Mouse (Mus musculus) neural tube, embryonic 14.5 days (tissue): ENCODE results near the gene Ckm. TPM values are rescaled to one million over a fixed set of nuclear protein-coding genes. Genes with fewer than 3 reads are reported as not detected.

Source experiments
- ATAC-seq: fragments of 200-750 bp; cut with Nextera tagmentation; 2 replicates; pipeline ENCODE4 v1.8.0; 2017; ENCODE audit warnings: low read depth, mild to moderate bottlenecking, moderate TSS enrichment, moderate library complexity
- H3K27ac ChIP-seq: fragments of 300-500 bp; sonication (generic); 2 replicates; pipeline ENCODE4 v1.5.1; 2014; ENCODE audit warnings: low read depth, mild to moderate bottlenecking, control low read depth, low read length, moderate library complexity, mixed read lengths
- H3K27me3 ChIP-seq: fragments of 300-500 bp; sonication (generic); 2 replicates; pipeline ENCODE4 v1.6.1; 2014; ENCODE audit warnings: low read length; ENCODE audit not compliant: control insufficient read depth, insufficient read depth
- H3K36me3 ChIP-seq: fragments of 300-500 bp; sonication (generic); 2 replicates; pipeline ENCODE4 v1.6.1; 2014; ENCODE audit warnings: low read length, mixed read lengths; ENCODE audit not compliant: control insufficient read depth, insufficient read depth
- H3K4me1 ChIP-seq: fragments of 300-500 bp; sonication (generic); 2 replicates; pipeline ENCODE4 v1.6.1; 2014; ENCODE audit warnings: low read length; ENCODE audit not compliant: control insufficient read depth, insufficient read depth
- H3K4me2 ChIP-seq: fragments of 300-500 bp; sonication (generic); 2 replicates; pipeline ENCODE4 v1.6.1; 2014; ENCODE audit warnings: mild to moderate bottlenecking, low read depth, low read length, control low read depth
- H3K4me3 ChIP-seq: fragments of 300-500 bp; sonication (generic); 2 replicates; pipeline ENCODE4 v1.5.1; 2014; ENCODE audit warnings: low read depth, low read length, control low read depth, mixed read lengths
- H3K9ac ChIP-seq: fragments of 300-500 bp; sonication (generic); replicated peaks from 2 replicates; pipeline ENCODE4 v1.6.1; 2014; ENCODE audit warnings: low read depth, mild to moderate bottlenecking, control low read depth, low read length, mixed read lengths
- H3K9me3 ChIP-seq: fragments of 300-500 bp; sonication (generic); 2 replicates; pipeline ENCODE4 v1.6.1; 2016; ENCODE audit warnings: low read length; ENCODE audit not compliant: control insufficient read depth
- WGBS: fragments of 180-500 bp; shearing (Covaris S2); extraction: QIAGEN DNeasy Blood & Tissue Kit; methylation state at CpG from one replicate; pipeline ENCODE4 v1.1.7; 2014; 5-methylcytosine and 5-hydroxymethylcytosine counted together
- polyA plus RNA-seq: library from polyadenylated mRNA; unstranded; fragments of >200 nt; fragmentation: Nextera tagmentation; extraction: Ambion mirVana; gene quantifications from 2 replicates; pipeline ENCODE4 v1.2.1, GENCODE M21; 2014

The Ckm gene
- polyA plus RNA-seq, 1 experiment from 2014 or later = 2.0 TPM

DNA sequence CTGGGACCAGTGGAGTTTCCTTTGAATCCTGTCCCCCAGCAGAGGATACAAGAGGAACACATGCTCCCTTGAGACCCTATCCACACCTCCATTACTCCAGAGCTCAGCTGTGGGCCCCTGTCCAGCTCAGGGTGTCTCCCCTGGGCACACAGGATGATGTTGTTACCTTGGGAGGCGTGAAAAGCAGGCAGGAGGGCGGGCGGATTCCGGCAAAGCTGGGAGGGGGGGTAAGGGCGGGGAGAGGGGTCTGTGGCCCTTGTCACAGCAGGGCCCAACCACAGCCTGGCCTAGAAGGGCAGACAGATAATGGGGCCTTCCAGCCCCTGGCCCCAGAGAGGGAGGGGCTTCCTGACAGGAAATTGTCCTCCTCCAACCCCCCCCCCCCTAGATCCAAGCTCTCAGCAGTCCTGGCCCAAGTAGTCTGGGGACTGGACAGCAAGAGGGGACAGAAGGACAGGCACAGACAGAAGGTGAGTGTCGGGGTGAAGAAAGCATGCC is 58.4 kb downstream of the Ckm start, which contains the start of gene Exoc3l2:
Gene Exoc3l2, plus strand, starts transcription at position 448 of the 498 bp plus-strand sequence.
- WGBS = 15% methylated on average over 6 of the region's 6 CpGs
- Histone ChIP-seq H3K4me2 (no peak within 1 kb of the TSS), H3K4me3 (no peak within 1 kb of the TSS), H3K9me3 (no peaks in the 10 kb centered on the region), H3K36me3 (no peaks in the 10 kb centered on the region), H3K4me1 (peaks cover 4% of the 10 kb centered on the region; the same call in 1 of the 2 replicates), H3K27me3 (no peaks in the 10 kb centered on the region), H3K27ac (no peak within 1 kb of the TSS), H3K9ac (no peak within 1 kb of the TSS)
- ATAC-seq = no peak

DNA sequence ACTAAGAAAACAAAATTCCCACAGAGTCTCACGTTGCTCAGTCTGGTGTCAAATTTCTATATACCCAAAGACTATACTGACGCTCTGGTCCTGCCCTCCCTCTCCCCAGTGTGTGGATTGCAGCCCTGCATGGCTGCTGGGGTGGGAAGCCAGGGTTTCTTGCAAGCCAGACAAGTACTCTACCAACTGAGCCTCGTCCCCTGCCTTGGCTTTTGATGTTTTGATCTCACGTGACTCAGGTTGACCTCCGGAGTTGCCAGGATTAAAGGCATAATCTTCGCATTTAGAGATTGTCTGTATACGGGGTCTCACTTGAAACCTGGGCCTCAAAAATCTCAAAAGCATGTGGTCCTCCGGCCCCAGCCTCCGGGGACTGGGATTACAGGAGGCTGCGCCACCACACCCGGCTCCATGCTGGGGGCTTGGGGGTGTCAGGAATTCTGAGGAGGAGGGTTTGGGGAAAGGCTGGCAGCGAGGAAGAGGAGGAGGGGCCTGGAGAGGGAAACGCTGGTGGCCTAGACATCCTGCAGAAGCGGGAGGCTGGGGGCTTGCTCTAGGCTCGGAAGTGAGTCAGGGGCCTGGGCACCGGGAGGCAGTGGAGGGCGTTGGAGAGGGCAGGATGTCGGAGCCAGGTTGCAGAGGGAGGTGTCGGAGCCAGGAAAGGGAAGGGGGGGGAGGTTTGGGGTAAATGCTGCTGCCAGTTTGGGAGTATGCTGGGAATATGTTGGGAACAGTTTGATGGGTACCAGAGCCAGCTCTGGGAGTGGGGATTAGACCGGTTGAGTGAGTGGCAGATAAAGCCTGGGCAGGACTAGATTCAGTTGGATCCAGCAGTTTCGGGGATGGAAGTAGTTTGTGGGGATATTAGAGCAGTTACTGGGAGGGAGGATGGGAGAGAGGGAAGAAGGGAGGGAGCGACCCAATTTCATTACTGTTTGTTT is 60.1 kb downstream of the Ckm start:
- 11% methylated on average over 22 of the region's 22 CpGs for WGBS
- no peak for ATAC-seq
- Histone ChIP-seq H3K9ac (no peak overlapping the region), H3K4me2 (no peak overlapping the region), H3K27me3 (peaks cover 4% of the 10 kb centered on the region), H3K4me3 (no peak overlapping the region), H3K36me3 (no peaks in the 10 kb centered on the region), H3K27ac (no peak overlapping the region), H3K4me1 (peaks cover under 1% of the 10 kb centered on the region; the same call in 1 of the 2 replicates), H3K9me3 (no peaks in the 10 kb centered on the region)

- 62% methylated on average over 5 of the region's 5 CpGs for WGBS
- Histone ChIP-seq H3K4me2 (no peak overlapping the region), H3K36me3 (no peaks in the 10 kb centered on the region), H3K4me3 (no peak overlapping the region), H3K4me1 (no peaks in the 10 kb centered on the region), H3K27me3 (peaks cover 12% of the 10 kb centered on the region), H3K9ac (no peak overlapping the region), H3K27ac (no peak overlapping the region), H3K9me3 (no peaks in the 10 kb centered on the region)
- no peak for ATAC-seq
Measured at GRCm38 (mm10) chr7:19466602-19467145, 62.1 kb downstream of the Ckm start.

GRCm38 (mm10) chr7:19467638-19468037 is 63.1 kb downstream of the Ckm start:
- Histone ChIP-seq H3K27me3 (peaks cover 19% of the 10 kb centered on the region), H3K4me1 (no peaks in the 10 kb centered on the region), H3K9ac (no peak overlapping the region), H3K4me3 (no peak overlapping the region), H3K36me3 (no peaks in the 10 kb centered on the region), H3K4me2 (no peak overlapping the region), H3K9me3 (no peaks in the 10 kb centered on the region), H3K27ac (no peak overlapping the region)
- no peak for ATAC-seq
- 40% methylated on average over 6 of the region's 6 CpGs for WGBS

DNA sequence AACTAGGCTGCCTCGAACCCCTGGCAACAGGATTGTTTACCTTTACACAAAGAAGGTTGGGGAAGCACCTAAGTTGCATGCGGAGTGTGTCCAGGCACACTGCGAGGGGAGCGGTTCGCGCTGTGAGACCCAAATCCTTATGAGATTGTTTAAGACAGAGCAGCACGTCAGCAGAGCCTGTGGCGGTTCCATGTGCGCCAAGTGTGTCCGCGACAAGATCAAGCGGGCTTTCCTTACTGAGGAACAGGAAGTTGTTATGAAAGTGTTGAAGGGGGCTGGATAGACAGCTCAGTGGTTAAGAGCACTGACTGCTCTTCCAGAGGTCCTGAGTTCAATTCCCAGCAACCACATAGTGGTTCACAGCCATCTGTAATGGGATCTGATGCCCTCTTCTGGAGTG is 63.7 kb downstream of the Ckm start:
- no peaks in the 10 kb centered on the region for H3K36me3 ChIP-seq
- no peak overlapping the region for H3K4me3 ChIP-seq
- H3K4me2 ChIP-seq = no peak overlapping the region
- no peak for ATAC-seq
- H3K27me3 ChIP-seq = peaks cover 25% of the 10 kb centered on the region
- WGBS = 73% methylated on average over 12 of the region's 12 CpGs
- H3K27ac ChIP-seq = no peak overlapping the region
- no peaks in the 10 kb centered on the region for H3K4me1 ChIP-seq
- no peak overlapping the region for H3K9ac ChIP-seq
- no peaks in the 10 kb centered on the region for H3K9me3 ChIP-seq

DNA sequence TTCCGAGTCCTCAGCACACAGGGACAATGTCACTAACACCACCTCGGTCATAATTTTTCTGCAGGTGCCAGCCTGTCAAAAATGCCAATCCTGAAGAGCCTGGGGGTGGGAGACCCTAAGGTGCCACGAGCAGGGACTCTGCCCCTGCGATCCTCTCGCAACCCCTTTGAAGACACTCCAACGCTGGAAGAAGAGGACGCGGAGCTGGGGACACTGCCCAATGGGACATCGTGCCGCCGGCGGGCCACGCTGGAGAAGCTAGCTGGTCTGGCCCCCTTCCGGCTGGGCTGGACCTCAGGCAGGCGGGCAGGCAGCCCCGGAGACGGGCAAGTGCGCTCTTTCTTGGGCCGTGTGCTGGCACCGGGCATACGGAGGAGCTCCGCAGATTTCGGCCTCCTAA is 64.8 kb downstream of the Ckm start:
- Histone ChIP-seq H3K4me2 (no peak overlapping the region), H3K27ac (no peak overlapping the region), H3K27me3 (peaks cover 25% of the 10 kb centered on the region), H3K9me3 (no peaks in the 10 kb centered on the region), H3K4me3 (no peak overlapping the region), H3K9ac (no peak overlapping the region), H3K36me3 (no peaks in the 10 kb centered on the region), H3K4me1 (no peaks in the 10 kb centered on the region)
- 25% methylated on average over 23 of the region's 23 CpGs for WGBS
- no peak for ATAC-seq

DNA sequence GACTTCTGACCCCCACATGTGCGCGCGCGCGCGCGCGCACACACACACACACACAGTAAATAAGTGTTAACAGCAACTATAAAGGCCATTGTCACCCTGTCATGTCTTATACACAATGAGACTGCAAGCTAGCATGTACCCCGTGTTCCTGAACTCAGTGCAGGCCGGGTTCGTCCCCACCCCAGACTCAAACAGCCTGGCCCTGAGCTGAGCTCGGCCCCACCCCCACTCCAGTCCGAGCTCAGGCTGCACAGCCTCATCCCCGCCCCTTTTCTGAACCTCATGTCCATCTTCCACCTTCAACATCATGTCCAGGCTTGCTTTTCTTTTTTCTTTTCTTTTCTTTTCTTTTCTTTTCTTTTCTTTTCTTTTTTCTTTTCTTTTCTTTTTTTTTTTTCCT is 65.7 kb downstream of the Ckm start:
- Histone ChIP-seq H3K9ac (no peak overlapping the region), H3K9me3 (no peaks in the 10 kb centered on the region), H3K27ac (no peak overlapping the region), H3K4me2 (no peak overlapping the region), H3K36me3 (no peaks in the 10 kb centered on the region), H3K27me3 (peaks cover 29% of the 10 kb centered on the region), H3K4me1 (no peaks in the 10 kb centered on the region), H3K4me3 (no peak overlapping the region)
- WGBS = 11% methylated on average over 14 of the region's 14 CpGs
- ATAC-seq = no peak

- H3K4me3 ChIP-seq = no peak overlapping the region
- H3K27me3 ChIP-seq = peaks cover 31% of the 10 kb centered on the region
- H3K9ac ChIP-seq = no peak overlapping the region
- H3K9me3 ChIP-seq = no peaks in the 10 kb centered on the region
- no peaks in the 10 kb centered on the region for H3K4me1 ChIP-seq
- WGBS = 43% methylated on average over 4 of the region's 4 CpGs
- H3K4me2 ChIP-seq = no peak overlapping the region
- ATAC-seq = no peak
- no peaks in the 10 kb centered on the region for H3K36me3 ChIP-seq
- no peak overlapping the region for H3K27ac ChIP-seq
Measured at GRCm38 (mm10) chr7:19472403-19472802, 67.8 kb downstream of the Ckm start.
